Mouse (Mus musculus) midbrain, embryonic 16.5 days (tissue): ENCODE measurements around the gene Prkag1. TPM values are rescaled to one million over a fixed set of nuclear protein-coding genes. Genes with fewer than 3 reads are reported as not detected.
A peak's percentile ranks its signal among the peaks of the same experiment; 100 is the strongest.

Source experiments
- ATAC-seq: fragments of 200-750 bp; cut with Nextera tagmentation; 2 replicates; pipeline ENCODE4 v1.8.0; 2017; ENCODE audit warnings: moderate TSS enrichment
- H3K27ac ChIP-seq: fragments of 300-500 bp; sonication (generic); 2 replicates; pipeline ENCODE4 v1.5.1; 2014; ENCODE audit warnings: mild to moderate bottlenecking, low read length, mixed read lengths
- H3K27me3 ChIP-seq: fragments of 300-500 bp; sonication (generic); 2 replicates; pipeline ENCODE4 v1.6.1; 2014; ENCODE audit warnings: low read depth, low read length, mixed read lengths; ENCODE audit not compliant: control insufficient read depth, insufficient read depth
- H3K36me3 ChIP-seq: fragments of 300-500 bp; sonication (generic); 2 replicates; pipeline ENCODE4 v1.6.1; 2014; ENCODE audit warnings: mild to moderate bottlenecking, low read length, moderate library complexity, mixed read lengths; ENCODE audit not compliant: control insufficient read depth, insufficient read depth
- H3K4me1 ChIP-seq: fragments of 300-500 bp; sonication (generic); 2 replicates; pipeline ENCODE4 v1.6.1; 2014; ENCODE audit warnings: mild to moderate bottlenecking, low read length, mixed read lengths; ENCODE audit not compliant: control insufficient read depth, insufficient read depth
- H3K4me2 ChIP-seq: fragments of 300-500 bp; sonication (generic); 2 replicates; pipeline ENCODE4 v1.6.1; 2014; ENCODE audit warnings: mild to moderate bottlenecking, low read length, mixed read lengths
- H3K4me3 ChIP-seq: fragments of 300-500 bp; sonication (generic); 2 replicates; pipeline ENCODE4 v1.5.1; 2014; ENCODE audit warnings: low read depth, mild to moderate bottlenecking, low read length, moderate library complexity, mixed read lengths
- H3K9ac ChIP-seq: fragments of 300-500 bp; sonication (generic); 2 replicates; pipeline ENCODE4 v1.6.1; 2014; ENCODE audit warnings: low read depth, low read length, mixed read lengths
- H3K9me3 ChIP-seq: fragments of 300-500 bp; sonication (generic); replicated peaks from 2 replicates; pipeline ENCODE4 v1.6.1; 2014; ENCODE audit warnings: mild to moderate bottlenecking, low read length, mixed read lengths; ENCODE audit not compliant: control insufficient read depth, poor library complexity, severe bottlenecking
- whole genome bisulfite sequencing: fragments of 180-500 bp; shearing (Covaris S2); extraction: QIAGEN DNeasy Blood & Tissue Kit; methylation state at CpG from one replicate; pipeline ENCODE4 v1.1.7; 2014; 5-methylcytosine and 5-hydroxymethylcytosine counted together
- polyA plus RNA-seq: library from polyadenylated mRNA; unstranded; fragments of >200 nt; fragmentation: Nextera tagmentation; extraction: Ambion mirVana; gene quantifications from 2 replicates; pipeline ENCODE4 v1.2.1, GENCODE M21; 2015

Prkag1 gene
- polyA plus RNA-seq, 1 experiment from 2014 or later: 72.9 TPM

- H3K4me3 ChIP-seq: no peak overlapping the region
- no peak overlapping the region for H3K27ac ChIP-seq
- WGBS: 4% methylated on average over 5 of the region's 5 CpGs
- no peaks in the 10 kb centered on the region for H3K36me3 ChIP-seq
- H3K4me1 ChIP-seq: peaks cover 12% of the 10 kb centered on the region; the same call in 1 of the 2 replicates
- H3K9me3 ChIP-seq: no peaks in the 10 kb centered on the region; the same call in 1 of the 2 replicates
- peaks cover 86% of the 10 kb centered on the region for H3K27me3 ChIP-seq
- ATAC-seq: no peak
- no peak overlapping the region for H3K4me2 ChIP-seq
- no peak overlapping the region for H3K9ac ChIP-seq
These were observed 55.8 kb downstream of the Prkag1 start for GRCm38 (mm10) chr15:98775533-98775932.

- Histone ChIP-seq H3K27me3 (peaks cover 76% of the 10 kb centered on the region), H3K4me3 (no peak overlapping the region), H3K4me1 (peaks cover 12% of the 10 kb centered on the region; the same call in 1 of the 2 replicates), H3K9ac (no peak overlapping the region), H3K27ac (no peak overlapping the region), H3K9me3 (no peaks in the 10 kb centered on the region), H3K36me3 (no peaks in the 10 kb centered on the region), H3K4me2 (no peak overlapping the region)
- ATAC-seq: no peak
- WGBS: 15% methylated on average over 15 of the region's 15 CpGs
These were observed 57.2 kb downstream of the Prkag1 start for GRCm38 (mm10) chr15:98774096-98774495.

- Histone ChIP-seq H3K4me1 (peaks cover 5% of the 10 kb centered on the region; the same call in 1 of the 2 replicates), H3K27ac (no peak overlapping the region), H3K4me3 (peak overlapping the region; percentile 18), H3K9me3 (no peaks in the 10 kb centered on the region), H3K36me3 (no peaks in the 10 kb centered on the region), H3K9ac (no peak overlapping the region), H3K4me2 (peak overlapping the region; percentile 37), H3K27me3 (peaks cover 70% of the 10 kb centered on the region)
- 2% methylated on average over 36 of the region's 36 CpGs for WGBS
- no peak for ATAC-seq
These were observed 58.7 kb downstream of the Prkag1 start for GRCm38 (mm10) chr15:98772511-98773211.

GRCm38 (mm10) chr15:98771813-98772425, 59.4 kb downstream of the Prkag1 start:
- Histone ChIP-seq H3K4me2 (no peak overlapping the region), H3K27ac (no peak overlapping the region), H3K27me3 (peaks cover 63% of the 10 kb centered on the region), H3K4me1 (peaks cover 4% of the 10 kb centered on the region; the same call in 1 of the 2 replicates), H3K9me3 (no peaks in the 10 kb centered on the region), H3K9ac (no peak overlapping the region), H3K36me3 (no peaks in the 10 kb centered on the region), H3K4me3 (no peak overlapping the region)
- no peak for ATAC-seq
- 6% methylated on average over 12 of the region's 12 CpGs for WGBS

- Histone ChIP-seq H3K4me2 (no peak overlapping the region), H3K27ac (no peak overlapping the region), H3K27me3 (peaks cover 30% of the 10 kb centered on the region), H3K9me3 (no peaks in the 10 kb centered on the region), H3K4me3 (no peak overlapping the region), H3K36me3 (no peaks in the 10 kb centered on the region), H3K9ac (no peak overlapping the region), H3K4me1 (peaks cover 5% of the 10 kb centered on the region)
- no peak for ATAC-seq
- WGBS: 18% methylated on average over 5 of the region's 5 CpGs
These were observed 63.1 kb downstream of the Prkag1 start for GRCm38 (mm10) chr15:98768259-98768658.

GRCm38 (mm10) chr15:98765929-98766328, 65.4 kb downstream of the Prkag1 start:
- peaks cover 9% of the 10 kb centered on the region for H3K27me3 ChIP-seq
- H3K27ac ChIP-seq: no peak overlapping the region
- no peaks in the 10 kb centered on the region for H3K9me3 ChIP-seq
- no peak overlapping the region for H3K4me3 ChIP-seq
- ATAC-seq: no peak
- H3K4me2 ChIP-seq: no peak overlapping the region
- H3K4me1 ChIP-seq: peaks cover 15% of the 10 kb centered on the region
- H3K9ac ChIP-seq: no peak overlapping the region
- no peaks in the 10 kb centered on the region for H3K36me3 ChIP-seq
- 71% methylated on average over 4 of the region's 4 CpGs for WGBS

Other genes starting within 250 kb of the Prkag1 start
- gene Adcy6, start 221.4 kb downstream of the Prkag1 start, polyA plus RNA-seq: 9.9 and 10.2 TPM in 2 replicates
- 198 and 205 TPM in 2 replicates for gene Cacnb3, start 200.7 kb downstream of the Prkag1 start, polyA plus RNA-seq
- gene Ddx23, start 168.6 kb downstream of the Prkag1 start, polyA plus RNA-seq: 17.8 and 18.9 TPM in 2 replicates
- gene Rnd1, start 154.1 kb downstream of the Prkag1 start, polyA plus RNA-seq: 15.5 and 19.8 TPM in 2 replicates
- gene Ccdc65, start 123.3 kb downstream of the Prkag1 start, polyA plus RNA-seq: 9.3 and 12.0 TPM in 2 replicates
- 2.3 and 4.0 TPM in 2 replicates for gene Fkbp11, start 103.3 kb downstream of the Prkag1 start, polyA plus RNA-seq
- gene Arf3, start 68.3 kb downstream of the Prkag1 start, polyA plus RNA-seq: 96.4 and 102 TPM in 2 replicates
- gene Wnt10b, start 53.4 kb downstream of the Prkag1 start, polyA plus RNA-seq: not detected in 2 replicates
- 1.2 and 1.3 TPM in 2 replicates for gene Wnt1, start 41.7 kb downstream of the Prkag1 start, polyA plus RNA-seq
- 0.35 and 0.42 TPM in 2 replicates for gene Ddn, start 22.0 kb downstream of the Prkag1 start, polyA plus RNA-seq
- gene Kmt2d, start 39.7 kb upstream of the Prkag1 start, polyA plus RNA-seq: 10.1 and 11.8 TPM in 2 replicates
- 37.2 and 38.7 TPM in 2 replicates for gene Rhebl1, start 63.0 kb upstream of the Prkag1 start, polyA plus RNA-seq
- 0.36 and 0.39 TPM in 2 replicates for gene Dhh, start 67.0 kb upstream of the Prkag1 start, polyA plus RNA-seq
- gene Lmbr1l, start 86.7 kb upstream of the Prkag1 start, polyA plus RNA-seq: 27.9 and 33.5 TPM in 2 replicates
- gene Tuba1b, start 103.0 kb upstream of the Prkag1 start, polyA plus RNA-seq: 1,165 and 1,361 TPM in 2 replicates
- gene Gm49450, start 122.0 kb upstream of the Prkag1 start, polyA plus RNA-seq: not detected in 2 replicates
- gene Tuba1a, start 122.2 kb upstream of the Prkag1 start, polyA plus RNA-seq: 17,735 and 17,910 TPM in 2 replicates
- 11.6 and 12.5 TPM in 2 replicates for gene Tuba1c, start 198.4 kb upstream of the Prkag1 start, polyA plus RNA-seq
- 5.1 and 7.1 TPM in 2 replicates for gene Prph, start 223.7 kb upstream of the Prkag1 start, polyA plus RNA-seq
- 3.2 and 4.9 TPM in 2 replicates for gene Troap, start 243.1 kb upstream of the Prkag1 start, polyA plus RNA-seq